Mouse (Mus musculus): ENCODE results near the gene Mst1. TPM values are rescaled to one million over a fixed set of nuclear protein-coding genes. Genes with fewer than 3 reads are reported as not detected.

Mst1 gene
- total RNA-seq, 2 experiments from 2014 or later: not detected

- no peak for DNase-seq (ENCODE audit: low spot score)
Measured at GRCm38 (mm10) chr9:108056361-108057261, 23.6 kb upstream of the Mst1 start.

- DNase-seq (ENCODE audit: low spot score): peak; percentile 80
Measured at GRCm38 (mm10) chr9:108057262-108057562, 23.0 kb upstream of the Mst1 start.

- no peak for DNase-seq (ENCODE audit: low spot score)
Measured at GRCm38 (mm10) chr9:108058291-108058690, 21.9 kb upstream of the Mst1 start.

GRCm38 (mm10) chr9:108062142-108062541 is 18.1 kb upstream of the Mst1 start:
- DNase-seq (ENCODE audit: low spot score): no peak

GRCm38 (mm10) chr9:108063361-108063760 is 16.9 kb upstream of the Mst1 start:
- no peak for DNase-seq (ENCODE audit: low spot score)

- DNase-seq (ENCODE audit: low spot score): peak; percentile 82
Measured at GRCm38 (mm10) chr9:108065491-108066011, 14.7 kb upstream of the Mst1 start.

GRCm38 (mm10) chr9:108067199-108067598 is 13.0 kb upstream of the Mst1 start:
- no peak for DNase-seq (ENCODE audit: low spot score)

- peak; percentile 93 for DNase-seq (ENCODE audit: low spot score)
Measured at GRCm38 (mm10) chr9:108067900-108068299, 12.3 kb upstream of the Mst1 start.

GRCm38 (mm10) chr9:108069007-108069406 is 11.2 kb upstream of the Mst1 start:
- no peak for DNase-seq (ENCODE audit: low spot score)

- no peak for DNase-seq (ENCODE audit: low spot score)
Measured at GRCm38 (mm10) chr9:108069529-108069928, 10.7 kb upstream of the Mst1 start.

GRCm38 (mm10) chr9:108071801-108072200 is 8.4 kb upstream of the Mst1 start:
- DNase-seq (ENCODE audit: low spot score): no peak

- no peak for DNase-seq (ENCODE audit: low spot score)
Measured at GRCm38 (mm10) chr9:108072481-108072924, 7.7 kb upstream of the Mst1 start.

GRCm38 (mm10) chr9:108073141-108073930 is 6.9 kb upstream of the Mst1 start:
- peak; percentile 73 for DNase-seq (ENCODE audit: low spot score)

GRCm38 (mm10) chr9:108082549-108082948 is 2.3 kb downstream of the Mst1 start:
- no peak for DNase-seq (ENCODE audit: low spot score)

- no peak for DNase-seq (ENCODE audit: low spot score)
Measured at GRCm38 (mm10) chr9:108082988-108083431, 2.8 kb downstream of the Mst1 start, which contains the start of gene Rnf123. Gene Rnf123, minus strand, starts transcription at chr9:108083346.

GRCm38 (mm10) chr9:108083561-108083960 is 3.3 kb downstream of the Mst1 start:
- DNase-seq (ENCODE audit: low spot score): no peak

GRCm38 (mm10) chr9:108085261-108085660 is 5.0 kb downstream of the Mst1 start:
- no peak for DNase-seq (ENCODE audit: low spot score)

- no peak for DNase-seq (ENCODE audit: low spot score)
Measured at GRCm38 (mm10) chr9:108090611-108091120, 10.4 kb downstream of the Mst1 start.

- no peak for DNase-seq (ENCODE audit: low spot score)
Measured at GRCm38 (mm10) chr9:108093586-108093985, 13.3 kb downstream of the Mst1 start.

GRCm38 (mm10) chr9:108094184-108094941 is 14.1 kb downstream of the Mst1 start, which contains the start of gene Apeh:
Gene Apeh, minus strand, starts transcription at chr9:108094606.
- DNase-seq (ENCODE audit: low spot score): peak; percentile 96

- no peak for DNase-seq (ENCODE audit: low spot score)
Measured at GRCm38 (mm10) chr9:108094998-108095411, 14.8 kb downstream of the Mst1 start.

Data from gastrocnemius, adult 18-20 months (tissue).